Mouse (Mus musculus) forebrain, postnatal 0 days (tissue): ENCODE data around the gene Negr1. TPM values are rescaled to one million over a fixed set of nuclear protein-coding genes. Genes with fewer than 3 reads are reported as not detected.
A peak's percentile ranks its signal among the peaks of the same experiment; 100 is the strongest.

ENCODE experiments used
- ATAC-seq: fragments of 200-750 bp; cut with Nextera tagmentation; 2 replicates; pipeline ENCODE4 v1.8.0; 2017; ENCODE audit warnings: mild to moderate bottlenecking, moderate library complexity
- DNase-seq: peaks from one replicate; pipeline ENCODE4 v3.0.0-alpha.2; 2015
- H3K27ac ChIP-seq: fragments of 300-500 bp; sonication (generic); 2 replicates; pipeline ENCODE4 v1.5.1; 2014; ENCODE audit warnings: low read depth, mild to moderate bottlenecking, antibody characterized with exemption, low read length, moderate library complexity, mixed read lengths
- H3K27me3 ChIP-seq: fragments of 300-500 bp; sonication (generic); 2 replicates; pipeline ENCODE4 v1.6.1; 2014; ENCODE audit warnings: mild to moderate bottlenecking, low read length, mixed read lengths; ENCODE audit not compliant: insufficient read depth
- H3K36me3 ChIP-seq: fragments of 300-500 bp; sonication (generic); 2 replicates; pipeline ENCODE4 v1.6.1; 2014; ENCODE audit warnings: mild to moderate bottlenecking, moderate library complexity; ENCODE audit not compliant: insufficient read depth
- H3K4me1 ChIP-seq: fragments of 300-500 bp; sonication (generic); 2 replicates; pipeline ENCODE4 v1.6.1; 2014; ENCODE audit warnings: antibody characterized with exemption; ENCODE audit not compliant: insufficient read depth
- H3K4me2 ChIP-seq: fragments of 300-500 bp; sonication (generic); 2 replicates; pipeline ENCODE4 v1.6.1; 2014; ENCODE audit warnings: low read depth, mild to moderate bottlenecking, moderate library complexity
- H3K4me3 ChIP-seq: fragments of 300-500 bp; sonication (generic); 2 replicates; pipeline ENCODE4 v1.5.1; 2014; ENCODE audit warnings: low read depth, low read length, mixed read lengths
- H3K9ac ChIP-seq: fragments of 300-500 bp; sonication (generic); 2 replicates; pipeline ENCODE4 v1.6.1; 2014; ENCODE audit warnings: mild to moderate bottlenecking
- H3K9me3 ChIP-seq: fragments of 300-500 bp; sonication (generic); 2 replicates; pipeline ENCODE4 v1.6.1; 2016; ENCODE audit warnings: low read length
- CTCF ChIP-seq: sonication (generic); IDR thresholded peaks from 2 replicates; pipeline ENCODE4 v1.5.1; 2016; ENCODE audit warnings: antibody characterized with exemption, control low read depth, low read depth
- WGBS: fragments of 180-500 bp; shearing (Covaris S2); extraction: QIAGEN DNeasy Blood & Tissue Kit; methylation state at CpG from one replicate; pipeline ENCODE4 v1.1.7; 2014; 5-methylcytosine and 5-hydroxymethylcytosine counted together
- polyA plus RNA-seq: library from polyadenylated mRNA; unstranded; fragments of >200 nt; fragmentation: Nextera tagmentation; extraction: Ambion mirVana; gene quantifications from 2 replicates; pipeline ENCODE4 v1.2.1, GENCODE M21; 2015
- total RNA-seq: library from RNA; depleted of rRNA; stranded (reverse); fragments of >200 nt; gene quantifications from 2 replicates; pipeline ENCODE4 v1.2.3, GENCODE M21; 2014

Negr1 gene
- total and polyA plus RNA-seq, 2 experiments from 2014 or later, result 65.0 to 205 TPM

GRCm38 (mm10) chr3:156934778-156935290 lies 373.2 kb downstream of the Negr1 start:
- Histone ChIP-seq H3K4me3 (no peak overlapping the region), H3K27me3 (no peaks in the 10 kb centered on the region), H3K36me3 (no peaks in the 10 kb centered on the region), H3K9me3 (no peaks in the 10 kb centered on the region), H3K27ac (no peak overlapping the region), H3K9ac (no peak overlapping the region), H3K4me2 (no peak overlapping the region), H3K4me1 (no peaks in the 10 kb centered on the region)
- TF ChIP-seq CTCF, result no peak
- no peak for DNase-seq
- WGBS, result 60% methylated on average over 5 of the region's 5 CpGs
- ATAC-seq, result no peak

- TF ChIP-seq CTCF, result no peak
- Histone ChIP-seq H3K9me3 (no peaks in the 10 kb centered on the region), H3K36me3 (no peaks in the 10 kb centered on the region), H3K4me3 (no peak overlapping the region), H3K27ac (peak overlapping the region; percentile 45), H3K4me1 (0 out of 2 replicates have a peak, but pooled peaks cover 4% of the 10 kb centered on the region), H3K9ac (no peak overlapping the region), H3K4me2 (no peak overlapping the region), H3K27me3 (no peaks in the 10 kb centered on the region)
- 40% methylated on average over 6 of the region's 6 CpGs for WGBS
- ATAC-seq, result peak; percentile 94
- peak; percentile 52 for DNase-seq
Measured at GRCm38 (mm10) chr3:156947404-156947803, 385.8 kb downstream of the Negr1 start.

- no peak for TF ChIP-seq CTCF
- H3K4me1 ChIP-seq, result no peaks in the 10 kb centered on the region
- H3K4me3 ChIP-seq, result no peak overlapping the region
- DNase-seq (peak; percentile 68), ATAC-seq (peak; percentile 71)
- no peaks in the 10 kb centered on the region for H3K9me3 ChIP-seq
- 58% methylated on average over 6 of the region's 6 CpGs for WGBS
- no peak overlapping the region for H3K27ac ChIP-seq
- no peaks in the 10 kb centered on the region for H3K27me3 ChIP-seq
- no peak overlapping the region for H3K4me2 ChIP-seq
- no peak overlapping the region for H3K9ac ChIP-seq
- H3K36me3 ChIP-seq, result no peaks in the 10 kb centered on the region
Measured at GRCm38 (mm10) chr3:156952970-156953369, 391.4 kb downstream of the Negr1 start.

- ATAC-seq, result no peak
- no peaks in the 10 kb centered on the region for H3K9me3 ChIP-seq
- no peak for TF ChIP-seq CTCF
- H3K36me3 ChIP-seq, result no peaks in the 10 kb centered on the region
- H3K27me3 ChIP-seq, result no peaks in the 10 kb centered on the region
- DNase-seq, result no peak
- no peak overlapping the region for H3K9ac ChIP-seq
- H3K4me1 ChIP-seq, result no peaks in the 10 kb centered on the region
- H3K4me3 ChIP-seq, result no peak overlapping the region
- WGBS, result 90% methylated on average over 4 of the region's 4 CpGs
- no peak overlapping the region for H3K4me2 ChIP-seq
- H3K27ac ChIP-seq, result no peak overlapping the region
Measured at GRCm38 (mm10) chr3:156955094-156955493, 393.5 kb downstream of the Negr1 start.

GRCm38 (mm10) chr3:156958640-156959039 lies 397.0 kb downstream of the Negr1 start:
- Histone ChIP-seq H3K4me2 (no peak overlapping the region), H3K36me3 (no peaks in the 10 kb centered on the region), H3K27ac (no peak overlapping the region), H3K4me1 (no peaks in the 10 kb centered on the region), H3K9ac (no peak overlapping the region), H3K9me3 (no peaks in the 10 kb centered on the region), H3K27me3 (no peaks in the 10 kb centered on the region), H3K4me3 (no peak overlapping the region)
- WGBS, result 76% methylated on average over 7 of the region's 7 CpGs
- no peak for TF ChIP-seq CTCF
- ATAC-seq (no peak), DNase-seq (no peak)

GRCm38 (mm10) chr3:156968764-156969163 lies 407.2 kb downstream of the Negr1 start:
- no peak for DNase-seq
- Histone ChIP-seq H3K4me1 (no peaks in the 10 kb centered on the region), H3K36me3 (no peaks in the 10 kb centered on the region), H3K27ac (no peak overlapping the region), H3K27me3 (no peaks in the 10 kb centered on the region), H3K4me2 (no peak overlapping the region), H3K9ac (no peak overlapping the region), H3K4me3 (no peak overlapping the region), H3K9me3 (no peaks in the 10 kb centered on the region)
- no peak for ATAC-seq
- 67% methylated on average over 2 of the region's 2 CpGs for WGBS
- TF ChIP-seq CTCF, result no peak

- H3K27ac ChIP-seq, result no peak overlapping the region
- DNase-seq, result no peak
- H3K9me3 ChIP-seq, result no peaks in the 10 kb centered on the region
- no peak overlapping the region for H3K4me3 ChIP-seq
- no peaks in the 10 kb centered on the region for H3K36me3 ChIP-seq
- H3K4me2 ChIP-seq, result no peak overlapping the region
- H3K27me3 ChIP-seq, result no peaks in the 10 kb centered on the region
- no peaks in the 10 kb centered on the region for H3K4me1 ChIP-seq
- TF ChIP-seq CTCF, result no peak
- ATAC-seq, result no peak
- 75% methylated on average over 2 of the region's 2 CpGs for WGBS
- H3K9ac ChIP-seq, result no peak overlapping the region
Measured at GRCm38 (mm10) chr3:156971104-156971503, 409.5 kb downstream of the Negr1 start.
